Mouse (Mus musculus) MEL (cell line): ENCODE results near the gene Gxylt2. TPM values are rescaled to one million over a fixed set of nuclear protein-coding genes. Genes with fewer than 3 reads are reported as not detected.
A peak's percentile ranks its signal among the peaks of the same experiment; 100 is the strongest.

Experiments used
- DNase-seq: peaks from one replicate; pipeline ENCODE4 v3.0.0; 2011; ENCODE audit warnings: low read depth, low spot score
- H3K27ac ChIP-seq: 2 replicates; pipeline ENCODE4 v1.5.1; 2012; ENCODE audit warnings: low read depth, mild to moderate bottlenecking, control low read depth, low read length, moderate library complexity; ENCODE audit not compliant: control insufficient read depth
- H3K27me3 ChIP-seq, 2 experiments: fragments of 150-350 bp in 1 of 2; sonication (generic) in 1 of 2; 2 replicates each; pipeline ENCODE4 v1.6.1; 2012; ENCODE audit warnings: low read length in 2 of 2, mild to moderate bottlenecking in 2 of 2, improper control_type of control experiment in 1 of 2, moderate library complexity in 1 of 2; ENCODE audit not compliant: insufficient read depth in 2 of 2, control insufficient read depth in 1 of 2
- H3K36me3 ChIP-seq, 2 experiments: 2 replicates each; pipeline ENCODE4 v1.6.1; 2012 to 2014; ENCODE audit warnings: low read length in 2 of 2, improper control_type of control experiment in 1 of 2, inconsistent platforms in 1 of 2, mild to moderate bottlenecking in 1 of 2; ENCODE audit not compliant: insufficient read depth in 2 of 2, control insufficient read depth in 1 of 2
- H3K4me1 ChIP-seq, 2 experiments: fragments of 150-350 bp in 1 of 2; sonication (generic) in 1 of 2; 2 replicates each; pipeline ENCODE4 v1.6.1; 2012; ENCODE audit warnings: low read length in 2 of 2, improper control_type of control experiment in 1 of 2, mild to moderate bottlenecking in 1 of 2; ENCODE audit not compliant: insufficient read depth in 2 of 2, control insufficient read depth in 1 of 2
- H3K4me3 ChIP-seq, 2 experiments: fragments of 150-350 bp in 1 of 2; sonication (generic) in 1 of 2; 2 replicates each; pipeline ENCODE4 v1.5.1; 2012; ENCODE audit warnings: low read depth in 2 of 2, low read length in 2 of 2, mild to moderate bottlenecking in 2 of 2, moderate library complexity in 2 of 2, control low read depth in 1 of 2, improper control_type of control experiment in 1 of 2; ENCODE audit not compliant: control insufficient read depth in 1 of 2, insufficient read depth in 1 of 2
- H3K79me2 ChIP-seq: 2 replicates; pipeline ENCODE4 v1.6.1; 2012; ENCODE audit warnings: mild to moderate bottlenecking, low read length, moderate library complexity; ENCODE audit not compliant: control insufficient read depth, poor library complexity, insufficient read depth
- H3K9ac ChIP-seq: 2 replicates; pipeline ENCODE4 v1.6.1; 2012; ENCODE audit warnings: low read depth, mild to moderate bottlenecking, control low read depth, low read length, moderate library complexity; ENCODE audit not compliant: control insufficient read depth, poor library complexity, severe bottlenecking
- H3K9me3 ChIP-seq: fragments of 150-350 bp; sonication (generic); replicated peaks from 2 replicates; pipeline ENCODE4 v1.6.1; 2012; ENCODE audit warnings: mild to moderate bottlenecking, low read length, improper control_type of control experiment, moderate library complexity; ENCODE audit not compliant: insufficient read depth
- BHLHE40 ChIP-seq: IDR thresholded peaks from 2 replicates; pipeline ENCODE4 v1.6.1; 2012; ENCODE audit warnings: low read depth, mild to moderate bottlenecking, inconsistent platforms, low read length, improper control_type of control experiment, borderline replicate concordance
- ELF1 ChIP-seq: IDR thresholded peaks from 2 replicates; pipeline ENCODE4 v1.6.1; 2014; ENCODE audit warnings: low read depth, mild to moderate bottlenecking, inconsistent platforms, low read length, improper control_type of control experiment, moderate library complexity
- EP300 ChIP-seq, 2 experiments: IDR thresholded peaks; 2 replicates each; pipeline ENCODE4 v1.6.1; 2011; ENCODE audit warnings: improper control_type of control experiment in 2 of 2, low read length in 2 of 2, low read depth in 1 of 2, mild to moderate bottlenecking in 1 of 2
- GABPA ChIP-seq: IDR thresholded peaks from 2 replicates; pipeline ENCODE4 v1.6.1; 2012; ENCODE audit warnings: low read depth, mild to moderate bottlenecking, inconsistent platforms, low read length, improper control_type of control experiment, moderate library complexity
- GATA1 ChIP-seq: IDR thresholded peaks from 2 replicates; pipeline ENCODE4 v1.6.1; 2011; ENCODE audit warnings: low read depth, low read length, improper control_type of control experiment
- HCFC1 ChIP-seq: IDR thresholded peaks from 2 replicates; pipeline ENCODE4 v1.6.1; 2012; ENCODE audit warnings: low read depth, mild to moderate bottlenecking, inconsistent platforms, low read length, improper control_type of control experiment, moderate library complexity
- KAT2A ChIP-seq: conservative IDR thresholded peaks from 2 replicates; pipeline ENCODE4 v1.6.1; 2012; ENCODE audit warnings: low read depth, low read length, improper control_type of control experiment, inconsistent platforms
- MAFK ChIP-seq: IDR thresholded peaks from 2 replicates; pipeline ENCODE4 v1.6.1; 2011; ENCODE audit warnings: low read depth, mild to moderate bottlenecking, low read length, improper control_type of control experiment, borderline replicate concordance
- MAZ ChIP-seq: IDR thresholded peaks from 2 replicates; pipeline ENCODE4 v1.6.1; 2012; ENCODE audit warnings: low read depth, mild to moderate bottlenecking, inconsistent platforms, low read length, improper control_type of control experiment
- MXI1 ChIP-seq: IDR thresholded peaks from 2 replicates; pipeline ENCODE4 v1.6.1; 2011; ENCODE audit warnings: mild to moderate bottlenecking, low read depth, low read length, improper control_type of control experiment
- MYB ChIP-seq: IDR thresholded peaks from 2 replicates; pipeline ENCODE4 v1.6.1; 2011; ENCODE audit warnings: mild to moderate bottlenecking, low read depth, low read length, improper control_type of control experiment
- NRF1 ChIP-seq: IDR thresholded peaks from 2 replicates; pipeline ENCODE4 v1.6.1; 2014; ENCODE audit warnings: low read depth, mild to moderate bottlenecking, inconsistent platforms, low read length, improper control_type of control experiment, moderate library complexity; ENCODE audit not compliant: poor library complexity, insufficient read depth, severe bottlenecking
- POLR2AphosphoS5 ChIP-seq: IDR thresholded peaks from 2 replicates; pipeline ENCODE4 v1.6.1; 2012; ENCODE audit warnings: low read depth, borderline replicate concordance, mild to moderate bottlenecking, inconsistent platforms, low read length, moderate library complexity, mixed read lengths
- RAD21 ChIP-seq: IDR thresholded peaks from 2 replicates; pipeline ENCODE4 v1.6.1; 2011; ENCODE audit warnings: mild to moderate bottlenecking, low read depth, low read length, improper control_type of control experiment
- TAL1 ChIP-seq: IDR thresholded peaks from 2 replicates; pipeline ENCODE4 v1.6.1; 2012; ENCODE audit warnings: mild to moderate bottlenecking, inconsistent platforms, low read length, moderate library complexity, mixed read lengths
- USF1 ChIP-seq: IDR thresholded peaks from 2 replicates; pipeline ENCODE4 v1.6.1; 2014; ENCODE audit warnings: low read depth, mild to moderate bottlenecking, inconsistent platforms, low read length, improper control_type of control experiment, moderate library complexity
- USF2 ChIP-seq, 2 experiments: IDR thresholded peaks; 2 replicates each; pipeline ENCODE4 v1.6.1; 2011 to 2012; ENCODE audit warnings: improper control_type of control experiment in 2 of 2, low read length in 2 of 2, borderline replicate concordance in 1 of 2, inconsistent platforms in 1 of 2, low read depth in 1 of 2, mild to moderate bottlenecking in 1 of 2; ENCODE audit not compliant: insufficient read depth in 1 of 2
- ZC3H11A ChIP-seq: IDR thresholded peaks from 2 replicates; pipeline ENCODE4 v1.6.1; 2012; ENCODE audit warnings: low read depth, mild to moderate bottlenecking, inconsistent platforms, low read length, improper control_type of control experiment
- ZMIZ1 ChIP-seq: IDR thresholded peaks from 2 replicates; pipeline ENCODE4 v1.6.1; 2012; ENCODE audit warnings: low read depth, mild to moderate bottlenecking, inconsistent platforms, low read length, improper control_type of control experiment, moderate library complexity
- ZNF384 ChIP-seq: IDR thresholded peaks from 2 replicates; pipeline ENCODE4 v1.6.1; 2012; ENCODE audit warnings: low read depth, mild to moderate bottlenecking, inconsistent platforms, low read length, improper control_type of control experiment
- polyA plus RNA-seq, 2 experiments: library from polyadenylated mRNA; stranded (reverse) in 1 of 2; unstranded in 1 of 2; fragments of >175 nt in 1 of 2; fragments of >200 nt in 1 of 2; gene quantifications; 2 replicates each; pipeline versions ENCODE4 v1.2.1 to v1.2.4; 2012; ENCODE audit warnings: low replicate concordance in 2 of 2, low read depth in 1 of 2; ENCODE audit not compliant: insufficient read length in 2 of 2, insufficient read depth in 1 of 2, missing spikeins in 1 of 2
- total RNA-seq: library from RNA; depleted of rRNA; stranded (reverse); fragments of 300-350 nt; gene quantifications from 2 replicates; pipeline ENCODE4 v1.2.3, GENCODE M21; 2012

Gene Gxylt2
- total and polyA plus RNA-seq, 3 experiments = not detected

DNA sequence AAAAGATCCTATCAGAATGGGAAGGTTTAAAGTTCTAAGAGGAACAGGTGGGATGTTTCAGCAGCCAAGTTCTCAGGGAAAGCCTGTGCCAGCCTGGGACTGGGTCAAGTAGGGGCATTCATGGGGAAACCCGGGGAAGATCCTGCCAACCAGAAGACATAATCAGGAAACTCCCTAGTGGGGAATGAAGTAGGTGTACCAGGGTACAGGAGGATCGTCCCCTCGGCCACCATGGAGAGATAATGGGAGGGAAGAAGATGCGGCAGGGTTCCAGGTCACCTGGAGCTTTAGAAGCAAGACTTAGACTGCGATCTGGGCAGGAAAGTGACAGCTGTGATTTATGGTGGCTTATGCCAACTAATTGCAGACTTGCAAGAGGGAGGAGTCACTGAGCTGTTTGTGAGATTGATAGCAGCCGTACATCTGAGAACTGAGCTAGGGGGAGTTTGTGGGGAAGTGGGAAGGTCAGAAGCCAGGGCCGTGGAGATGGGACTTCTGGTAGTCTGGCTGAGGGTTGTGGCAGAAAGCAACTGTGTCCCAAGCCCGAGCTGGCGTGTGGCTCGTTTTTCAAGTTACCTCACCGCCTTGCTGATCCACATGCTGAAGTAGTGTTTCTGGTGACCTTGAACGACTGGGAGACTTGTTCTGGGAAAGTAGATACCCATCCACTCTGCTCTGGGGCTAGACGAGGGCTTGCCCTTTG is 98.0 kb downstream of the Gxylt2 start:
- H3K4me1 ChIP-seq = no peaks in the 10 kb centered on the region
- H3K9ac ChIP-seq = no peak overlapping the region
- no peak overlapping the region for H3K4me3 ChIP-seq
- H3K27ac ChIP-seq = no peak overlapping the region
- no peaks in the 10 kb centered on the region for H3K9me3 ChIP-seq
- no peaks in the 10 kb centered on the region for H3K36me3 ChIP-seq
- TF ChIP-seq NRF1 (no peak), MXI1 (no peak), TAL1 (no peak), MAZ (no peak), BHLHE40 (no peak), EP300 (IDR thresholded peaks at IDR 0.05; ENCODE audit: low read depth in 1 of 2, low read length in 2 of 2) (no peak), POLR2AphosphoS5 (no peak), ZNF384 (no peak), KAT2A (no peak), ZC3H11A (no peak), USF1 (no peak), GABPA (no peak), ELF1 (no peak), MAFK (no peak), MYB (no peak), ZMIZ1 (no peak), RAD21 (no peak), GATA1 (no peak), USF2 (IDR thresholded peaks at IDR 0.05; ENCODE audit: borderline replicate concordance in 1 of 2, insufficient read depth in 1 of 2, low read depth in 1 of 2, low read length in 2 of 2) (no peak), HCFC1 (no peak)
- H3K79me2 ChIP-seq = no peaks in the 10 kb centered on the region
- no peaks in the 10 kb centered on the region for H3K27me3 ChIP-seq
- no peak for DNase-seq

DNA sequence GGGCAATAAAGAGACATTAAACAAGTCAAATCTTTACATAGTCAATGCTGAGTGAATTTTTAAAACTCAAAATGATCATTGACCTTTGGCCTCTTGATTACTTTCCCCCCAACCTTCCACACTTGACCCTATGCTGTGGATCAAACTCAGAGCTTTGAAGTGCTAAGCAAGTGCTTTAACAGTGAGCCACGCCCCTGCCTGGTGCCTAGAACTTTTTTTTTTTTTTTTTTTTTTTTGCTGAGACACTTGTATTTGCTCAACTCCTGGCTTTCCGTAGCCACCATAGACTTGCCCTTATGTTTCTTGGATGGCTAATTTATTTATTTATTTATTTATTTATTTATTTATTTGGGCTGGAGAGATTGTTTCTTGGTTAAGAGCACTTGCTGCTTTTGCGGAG is 98.7 kb downstream of the Gxylt2 start:
- DNase-seq = no peak
- no peaks in the 10 kb centered on the region for H3K4me1 ChIP-seq
- H3K9ac ChIP-seq = no peak overlapping the region
- no peaks in the 10 kb centered on the region for H3K27me3 ChIP-seq
- no peak for TF ChIP-seq RAD21
- 0 out of 2 replicates have a peak, but pooled peaks have one; percentile 53 for TF ChIP-seq ZNF384
- H3K79me2 ChIP-seq = no peaks in the 10 kb centered on the region
- H3K4me3 ChIP-seq = no peak overlapping the region
- H3K9me3 ChIP-seq = no peaks in the 10 kb centered on the region
- H3K36me3 ChIP-seq = no peaks in the 10 kb centered on the region
- H3K27ac ChIP-seq = no peak overlapping the region
